Mouse (Mus musculus) regulatory T cell (primary cell): ENCODE measurements around the gene Tbcd.

Experiments
- in situ Hi-C: fragments of 300-600 bp; cut with MboI, MseI; formaldehyde crosslinking; loops from one replicate; pipeline ENCODE4 v1.15.1; 2025; ENCODE audit warnings: high pct_unique_total_duplicates

Gene Tbcd

GRCm38 (mm10) chr11:121536528-121536927, 84.8 kb downstream of the Tbcd start:
- in situ Hi-C loops: no loop called here

GRCm38 (mm10) chr11:121542471-121542870, 90.7 kb downstream of the Tbcd start:
- in situ Hi-C loops: no loop called here

- in situ Hi-C loops: no loop called here
Measured at GRCm38 (mm10) chr11:121543287-121543856, 91.6 kb downstream of the Tbcd start.

GRCm38 (mm10) chr11:121543922-121544321, 92.2 kb downstream of the Tbcd start:
- in situ Hi-C loops: no loop called here

GRCm38 (mm10) chr11:121544755-121545397, 93.1 kb downstream of the Tbcd start:
- in situ Hi-C loops: no loop called here

GRCm38 (mm10) chr11:121545398-121546034, 93.8 kb downstream of the Tbcd start:
- in situ Hi-C loops: no loop called here

GRCm38 (mm10) chr11:121547234-121547633, 95.5 kb downstream of the Tbcd start:
- in situ Hi-C loops: no loop called here

- in situ Hi-C loops: no loop called here
Measured at GRCm38 (mm10) chr11:121547925-121548324, 96.2 kb downstream of the Tbcd start.

- in situ Hi-C loops: no loop called here
Measured at GRCm38 (mm10) chr11:121548996-121549842, 97.5 kb downstream of the Tbcd start.

GRCm38 (mm10) chr11:121549843-121550647, 98.3 kb downstream of the Tbcd start:
- in situ Hi-C loops: no loop called here

- in situ Hi-C loops: no loop called here
Measured at GRCm38 (mm10) chr11:121551206-121551799, 99.6 kb downstream of the Tbcd start.

GRCm38 (mm10) chr11:121552167-121552566, 100.4 kb downstream of the Tbcd start:
- in situ Hi-C loops: no loop called here

- in situ Hi-C loops: no loop called here
Measured at GRCm38 (mm10) chr11:121552846-121553457, 101.2 kb downstream of the Tbcd start.

GRCm38 (mm10) chr11:121553458-121553857, 101.7 kb downstream of the Tbcd start:
- in situ Hi-C loops: no loop called here

GRCm38 (mm10) chr11:121556727-121557126, 105.0 kb downstream of the Tbcd start:
- in situ Hi-C loops: no loop called here

GRCm38 (mm10) chr11:121557946-121558345, 106.2 kb downstream of the Tbcd start:
- in situ Hi-C loops: no loop called here

- in situ Hi-C loops: no loop called here
Measured at GRCm38 (mm10) chr11:121558522-121558921, 106.8 kb downstream of the Tbcd start.

GRCm38 (mm10) chr11:121559527-121560293, 108.0 kb downstream of the Tbcd start:
- in situ Hi-C loops: no loop called here

GRCm38 (mm10) chr11:121560294-121560663, 108.5 kb downstream of the Tbcd start:
- in situ Hi-C loops: no loop called here

GRCm38 (mm10) chr11:121563312-121563711, 111.6 kb downstream of the Tbcd start:
- in situ Hi-C loops: no loop called here
